Mouse (Mus musculus): ENCODE measurements around the gene D930048N14Rik.

DNA sequence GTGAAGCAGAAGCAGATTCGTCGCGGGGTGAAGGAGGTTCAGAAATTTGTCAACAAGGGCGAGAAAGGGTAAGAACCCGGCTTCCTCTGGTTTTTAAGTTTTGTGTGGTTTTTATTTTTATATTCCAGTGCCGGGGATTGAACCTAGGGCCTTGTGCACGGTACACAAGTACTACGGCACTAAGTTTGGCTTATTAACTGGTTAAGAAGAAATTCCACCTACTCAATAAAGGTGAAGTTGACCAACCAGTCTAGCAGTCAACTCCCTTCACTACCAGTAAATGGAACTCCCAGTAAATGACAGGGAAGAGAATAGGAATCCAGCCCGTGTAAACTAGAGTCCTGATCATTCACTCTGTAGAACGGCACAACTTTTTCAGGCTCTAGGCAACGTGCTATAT lies 30.7 kb upstream of the D930048N14Rik start:
- no peak for TF ChIP-seq CTCF (IDR thresholded peaks at IDR 0.05; ENCODE audit: insufficient read depth, low read length)
- no peak for TF ChIP-seq POLR2A (IDR thresholded peaks at IDR 0.05; ENCODE audit: borderline replicate concordance, extremely low read depth, low read depth, low read length)

Measured in lung, adult 2 months (tissue).